Mouse (Mus musculus) embryo, embryonic 11.5 days (tissue): Measurements from ENCODE around the gene Sc5d.
A peak's percentile ranks its signal among the peaks of the same experiment; 100 is the strongest.

Experiments
- DNase-seq: peaks from one replicate; pipeline ENCODE4 v3.0.0-alpha.2; 2012; ENCODE audit warnings: low read depth, low spot score

Sc5d gene

GRCm38 (mm10) chr9:42264145-42264544, at the start of gene Sc5d:
Sc5d (minus strand) TSS chr9:42264256.
- DNase-seq = peak; percentile 90

- DNase-seq = no peak
Measured at GRCm38 (mm10) chr9:42311311-42311710, 47.3 kb upstream of the Sc5d start.

GRCm38 (mm10) chr9:42303894-42304293, 39.8 kb upstream of the Sc5d start:
- DNase-seq = no peak

GRCm38 (mm10) chr9:42301082-42301633, 37.1 kb upstream of the Sc5d start:
- no peak for DNase-seq

- no peak for DNase-seq
Measured at GRCm38 (mm10) chr9:42296297-42296922, 32.4 kb upstream of the Sc5d start.

- no peak for DNase-seq
Measured at GRCm38 (mm10) chr9:42294131-42294530, 30.1 kb upstream of the Sc5d start.

GRCm38 (mm10) chr9:42293596-42293995, 29.5 kb upstream of the Sc5d start:
- DNase-seq = no peak

GRCm38 (mm10) chr9:42293051-42293450, 29.0 kb upstream of the Sc5d start:
- no peak for DNase-seq

GRCm38 (mm10) chr9:42279676-42280075, 15.6 kb upstream of the Sc5d start:
- DNase-seq = no peak

GRCm38 (mm10) chr9:42278046-42278445, 14.0 kb upstream of the Sc5d start:
- no peak for DNase-seq

GRCm38 (mm10) chr9:42277606-42278005, 13.6 kb upstream of the Sc5d start:
- no peak for DNase-seq

- DNase-seq = no peak
Measured at GRCm38 (mm10) chr9:42277162-42277561, 13.1 kb upstream of the Sc5d start.

GRCm38 (mm10) chr9:42275761-42276145, 11.7 kb upstream of the Sc5d start:
- no peak for DNase-seq

GRCm38 (mm10) chr9:42275027-42275760, 11.1 kb upstream of the Sc5d start:
- DNase-seq = no peak

GRCm38 (mm10) chr9:42273682-42274296, 9.7 kb upstream of the Sc5d start:
- DNase-seq = no peak

- no peak for DNase-seq
Measured at GRCm38 (mm10) chr9:42273174-42273573, 9.1 kb upstream of the Sc5d start.

- no peak for DNase-seq
Measured at GRCm38 (mm10) chr9:42272690-42273089, 8.6 kb upstream of the Sc5d start.

- no peak for DNase-seq
Measured at GRCm38 (mm10) chr9:42271456-42271855, 7.4 kb upstream of the Sc5d start.

- DNase-seq = no peak
Measured at GRCm38 (mm10) chr9:42270617-42271016, 6.6 kb upstream of the Sc5d start.

GRCm38 (mm10) chr9:42270081-42270480, 6.0 kb upstream of the Sc5d start:
- DNase-seq = no peak

- DNase-seq = no peak
Measured at GRCm38 (mm10) chr9:42268371-42268770, 4.3 kb upstream of the Sc5d start.

- DNase-seq = no peak
Measured at GRCm38 (mm10) chr9:42265309-42265708, 1.3 kb upstream of the Sc5d start.

- no peak for DNase-seq
Measured at GRCm38 (mm10) chr9:42263709-42264111, 346 bp downstream of the Sc5d start.
